Mouse (Mus musculus) adrenal gland, postnatal 25 days (tissue): ENCODE measurements around the gene Htra1. TPM values are rescaled to one million over a fixed set of nuclear protein-coding genes. Genes with fewer than 3 reads are reported as not detected.
A peak's percentile ranks its signal among the peaks of the same experiment; 100 is the strongest.

Source experiments
- DNase-seq: peaks from one replicate; pipeline ENCODE4 v3.0.0; 2021; ENCODE audit warnings: mixed read lengths
- total RNA-seq: library from RNA; stranded (reverse); gene quantifications from 2 replicates; pipeline ENCODE4 v1.2.3, GENCODE M21; 2021

The Htra1 gene
- total RNA-seq, 1 experiment from 2014 or later, result 38.3 TPM

DNA sequence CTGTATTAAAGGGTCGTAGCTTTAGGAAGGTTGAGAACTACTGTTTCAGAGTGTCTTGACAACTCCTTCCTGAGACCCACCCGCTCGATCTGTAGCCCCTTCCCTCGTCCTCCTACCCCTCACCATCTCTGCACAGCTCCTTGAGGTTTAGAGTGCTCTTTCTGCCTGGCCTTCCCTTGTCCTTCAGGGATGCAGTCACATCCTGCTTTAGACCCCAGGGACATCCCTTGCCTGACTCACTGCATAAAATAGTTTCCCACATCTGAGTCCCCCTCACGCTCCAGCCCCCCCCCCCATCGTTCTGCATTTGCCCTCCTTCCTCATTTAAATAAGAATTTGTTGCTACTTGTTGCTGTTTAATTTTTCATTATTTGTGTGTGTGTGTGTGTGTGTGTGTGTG lies 31.0 kb downstream of the Htra1 start:
- no peak for DNase-seq

DNA sequence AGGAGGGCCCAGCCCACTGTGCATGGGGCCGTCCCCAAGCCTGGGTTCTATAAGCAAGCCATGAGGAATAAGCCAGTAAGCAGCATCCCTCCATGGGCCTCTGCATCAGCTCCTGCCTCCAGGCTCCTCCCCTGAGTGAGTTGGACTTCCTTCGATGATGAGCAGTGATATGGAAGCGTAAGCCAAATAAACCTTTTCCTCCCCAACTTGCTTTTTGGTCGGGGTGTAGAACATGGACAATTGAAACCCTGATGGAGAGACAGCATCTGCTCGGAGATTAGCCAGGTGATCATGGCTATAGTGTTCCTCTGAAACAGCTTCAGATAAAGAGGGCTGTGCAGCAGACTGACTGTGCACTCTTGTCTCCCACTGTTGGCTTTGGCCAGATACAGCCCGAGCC lies 32.0 kb downstream of the Htra1 start:
- no peak for DNase-seq

DNA sequence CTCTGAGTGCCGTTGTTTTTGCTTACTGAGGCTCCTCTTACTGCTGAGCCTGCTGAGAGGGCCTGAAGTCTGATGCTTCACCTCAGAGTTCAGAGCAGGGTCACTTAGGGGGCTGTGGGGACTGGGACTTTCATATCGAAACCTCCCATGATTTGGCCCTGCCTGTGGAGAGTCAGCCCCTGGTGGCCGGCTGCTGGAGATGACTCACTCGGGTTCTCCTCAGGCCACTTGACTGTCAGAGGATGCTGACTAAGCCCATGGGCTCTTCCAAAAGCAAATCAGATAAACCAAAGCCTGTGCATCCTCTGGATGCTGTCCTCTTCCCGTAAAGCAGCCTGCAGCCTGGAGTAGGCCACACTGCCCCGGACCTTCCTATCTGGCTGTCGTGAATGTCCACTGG lies 32.6 kb downstream of the Htra1 start:
- peak; percentile 55 for DNase-seq

DNA sequence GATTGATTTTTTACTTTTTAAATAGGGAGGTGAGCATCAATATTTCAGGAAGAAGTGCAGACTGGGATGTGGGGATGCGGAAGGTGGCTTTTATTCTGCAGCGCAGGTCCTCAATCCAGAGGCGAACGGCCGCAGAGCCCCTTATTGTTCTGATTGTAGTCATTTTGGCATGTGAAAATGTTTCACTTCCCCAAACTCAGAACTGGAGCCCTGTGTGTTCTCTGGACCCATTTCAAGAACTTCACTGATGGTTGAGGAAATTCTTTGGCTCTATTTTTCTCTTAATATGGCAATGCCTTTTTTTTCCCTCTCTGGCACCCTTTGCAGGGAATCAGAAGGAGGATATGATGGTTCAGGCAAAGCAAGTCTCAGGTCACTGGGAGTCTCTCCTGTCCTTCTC lies 33.2 kb downstream of the Htra1 start:
- no peak for DNase-seq

DNA sequence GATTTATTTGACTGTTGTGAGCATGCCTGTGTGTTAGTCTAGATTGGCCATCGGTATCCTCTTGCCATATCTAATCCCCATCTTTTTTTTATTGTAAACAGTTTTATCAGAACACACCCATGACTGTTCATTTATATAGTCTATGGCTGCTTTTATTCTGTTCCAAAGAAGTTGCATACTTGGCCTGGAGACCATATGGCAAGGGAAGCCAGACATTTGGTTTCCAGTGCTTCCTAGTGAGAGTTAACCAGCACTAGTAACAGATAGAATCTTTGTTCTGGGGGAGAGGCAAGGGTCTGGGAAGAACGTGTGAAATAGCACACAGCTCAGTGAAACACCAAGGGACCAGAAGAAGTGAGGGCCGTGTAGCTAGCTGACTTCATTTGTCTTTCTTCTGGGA lies 33.6 kb downstream of the Htra1 start:
- no peak for DNase-seq

DNA sequence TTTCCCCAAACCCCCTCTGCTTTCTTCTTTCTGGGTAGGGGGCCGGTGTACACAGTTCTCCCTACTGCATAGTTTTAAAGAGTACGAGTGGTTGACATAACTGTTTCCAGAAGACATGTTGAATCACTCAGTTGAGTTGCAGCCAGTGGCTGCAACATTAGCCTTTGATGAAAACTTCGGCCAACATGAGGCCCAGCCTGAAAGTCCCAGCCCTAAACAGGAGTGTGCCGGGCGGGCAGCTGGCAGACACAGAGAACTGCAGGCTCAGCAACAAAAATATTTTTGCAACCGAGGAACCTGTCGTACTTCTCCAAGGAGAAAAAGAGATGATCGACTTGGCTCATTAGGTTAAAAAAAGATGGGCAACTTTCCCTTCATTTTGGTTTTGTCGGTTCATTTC lies 36.9 kb downstream of the Htra1 start:
- DNase-seq, result no peak

DNA sequence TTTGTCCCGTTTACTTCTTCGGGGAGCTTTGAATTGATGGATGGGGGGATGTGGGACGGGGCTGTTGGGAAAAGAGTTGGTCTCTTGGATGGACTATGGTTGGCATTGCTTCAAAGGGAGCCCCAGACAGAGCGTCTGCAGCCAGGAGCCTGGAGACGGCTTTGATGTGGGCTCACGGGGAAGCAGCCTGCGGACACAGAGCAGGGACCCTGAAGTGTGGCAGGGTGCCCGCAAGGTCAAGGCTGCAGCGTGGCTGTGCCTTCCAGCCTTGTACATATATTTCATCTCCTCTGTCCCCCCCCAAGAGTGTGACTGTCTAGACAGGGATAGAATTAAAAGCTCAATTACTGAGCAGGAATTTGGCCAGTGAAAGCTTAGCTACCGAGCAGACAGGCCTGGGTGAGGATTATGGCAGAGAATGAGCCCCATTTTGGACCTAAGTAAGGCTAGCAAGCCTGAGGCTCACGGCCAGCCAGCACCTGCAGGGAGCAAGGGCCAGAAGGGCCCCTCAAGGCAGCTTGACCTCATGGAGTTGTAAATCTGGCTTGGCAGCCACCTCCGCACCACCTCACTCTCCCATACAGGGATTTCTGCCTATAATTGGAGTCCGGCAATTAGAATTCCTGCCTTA lies 40.5 kb downstream of the Htra1 start:
- peak; percentile 74 for DNase-seq

DNA sequence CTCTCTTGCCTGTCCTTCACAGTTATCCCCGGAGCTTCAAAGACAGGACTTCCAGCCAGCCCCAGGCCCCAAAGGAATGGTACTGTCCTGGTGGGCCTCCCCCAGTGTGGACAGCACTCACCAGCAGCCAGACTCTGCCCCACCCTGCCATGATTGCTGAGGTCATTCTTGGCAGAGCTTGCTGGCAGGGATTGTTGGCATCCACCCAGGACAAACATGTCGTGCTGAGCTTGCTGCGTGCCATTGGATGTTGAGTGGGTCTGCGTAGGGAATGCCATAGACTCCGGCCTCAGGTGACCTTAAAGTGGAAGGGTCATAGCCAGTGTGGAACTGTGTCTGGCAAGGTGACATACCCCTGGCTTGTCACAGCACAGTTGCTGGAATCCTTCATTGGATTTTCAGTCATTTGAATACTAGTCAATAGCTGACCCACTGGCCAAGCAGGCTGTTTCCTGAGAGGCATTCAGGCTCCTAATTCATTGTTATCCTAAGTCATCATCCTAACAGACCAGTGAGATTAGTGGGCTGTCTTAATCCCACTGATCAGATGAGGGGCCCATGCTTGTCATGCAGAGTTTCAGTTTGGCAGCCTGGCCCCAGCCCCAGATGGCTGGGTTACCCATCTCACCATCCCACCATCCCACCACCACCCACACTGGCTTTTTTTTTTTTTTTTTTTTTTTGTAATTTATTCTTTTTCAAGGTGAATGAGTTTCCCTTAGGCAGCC lies 42.0 kb downstream of the Htra1 start:
- DNase-seq, result peak; percentile 83

DNA sequence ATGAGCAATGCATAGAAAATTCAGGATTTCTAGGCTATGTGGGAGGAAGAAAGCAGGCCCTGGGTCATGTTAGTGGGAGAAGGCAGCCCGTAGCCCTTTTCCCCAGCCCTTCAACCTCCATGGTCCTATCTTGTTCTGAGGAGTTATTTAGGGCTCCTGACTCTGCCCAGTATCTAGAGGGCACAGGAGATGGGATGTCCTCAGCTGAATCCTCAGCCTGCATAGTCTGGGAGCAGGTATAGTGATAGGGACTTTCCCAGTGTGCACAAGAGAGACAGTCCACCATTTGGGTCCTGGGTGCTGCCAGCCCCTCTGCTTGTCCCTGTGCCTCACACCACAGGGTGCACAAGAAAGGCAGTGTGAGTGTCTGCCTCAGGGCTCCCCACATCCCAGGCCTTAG lies 42.6 kb downstream of the Htra1 start:
- DNase-seq, result no peak

DNA sequence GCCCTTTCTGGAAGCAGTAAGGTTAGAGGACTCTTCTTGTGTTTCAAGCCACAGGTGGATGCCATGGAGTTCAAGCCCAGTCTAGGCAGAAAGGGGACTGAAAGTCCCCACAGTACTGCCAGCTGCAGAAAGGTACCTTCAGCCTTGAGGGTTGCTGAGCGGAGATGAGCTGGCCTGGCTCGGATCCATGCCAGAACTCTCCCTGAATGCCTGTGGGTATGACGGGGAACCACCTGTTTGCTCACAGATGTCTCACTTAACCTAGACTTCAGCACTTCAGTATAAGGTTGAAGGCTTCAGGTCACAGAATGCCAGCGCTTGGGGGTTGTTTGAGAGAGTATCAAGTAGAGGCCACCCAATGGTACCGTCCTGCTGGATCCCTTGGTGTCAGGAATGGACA lies 44.2 kb downstream of the Htra1 start:
- peak; percentile 74 for DNase-seq

DNA sequence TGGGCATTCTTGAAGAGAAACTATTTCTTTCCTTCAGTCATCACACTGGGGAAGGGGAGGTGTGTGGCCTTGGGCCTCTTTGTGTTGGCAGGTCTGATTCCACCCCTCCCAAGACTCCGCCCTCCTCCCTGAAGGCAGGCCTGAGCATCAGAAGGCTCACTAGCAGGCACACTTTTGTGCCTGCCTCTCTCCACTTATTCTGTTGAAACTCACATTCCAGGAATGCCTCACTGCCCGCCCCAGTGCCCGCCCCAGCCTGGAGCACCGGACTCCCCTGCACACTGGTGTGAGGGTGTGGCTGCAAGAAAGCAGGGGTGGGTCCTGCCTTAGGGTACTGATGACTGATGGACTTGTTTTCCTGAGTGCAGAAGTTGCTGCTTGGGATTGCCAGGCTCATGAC lies 46.5 kb downstream of the Htra1 start:
- no peak for DNase-seq

DNA sequence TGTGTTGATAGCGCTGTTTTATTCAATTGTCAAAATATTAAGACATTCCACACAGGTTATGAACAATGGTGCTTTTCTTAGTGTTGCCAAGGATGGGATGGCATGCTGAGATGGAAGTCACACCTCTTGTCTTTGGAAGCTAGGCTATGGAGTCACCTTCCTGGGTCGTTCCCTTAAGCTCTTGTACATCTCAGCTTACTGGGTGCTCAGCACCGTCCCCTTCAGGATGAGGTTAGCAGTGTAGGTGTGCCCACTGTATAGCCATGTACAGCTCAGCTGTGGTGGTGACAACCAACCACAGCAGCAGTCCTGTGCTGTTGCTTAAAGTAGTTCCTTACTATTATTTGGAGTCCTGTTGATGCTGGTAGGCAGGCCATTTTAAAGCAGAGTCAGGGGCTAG lies 47.0 kb downstream of the Htra1 start:
- no peak for DNase-seq

DNA sequence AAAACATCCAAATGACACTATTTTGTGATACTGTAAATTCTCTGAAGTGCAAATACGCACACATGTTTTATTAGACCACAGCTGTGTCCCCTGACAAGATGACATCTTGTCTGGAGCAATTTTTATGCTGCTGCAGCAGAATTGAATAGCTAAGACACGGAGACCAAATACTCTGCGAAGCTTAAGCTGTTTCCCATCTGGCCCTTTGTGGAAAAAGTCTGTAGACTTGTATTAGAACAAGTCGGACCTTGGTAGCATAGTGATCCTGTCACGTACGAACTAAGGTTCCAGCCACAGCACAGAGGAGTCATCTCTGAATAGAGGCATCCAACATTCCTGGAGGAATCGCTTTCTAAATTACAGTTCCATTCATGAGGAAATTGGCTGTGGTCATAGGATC lies 48.4 kb downstream of the Htra1 start:
- no peak for DNase-seq

DNA sequence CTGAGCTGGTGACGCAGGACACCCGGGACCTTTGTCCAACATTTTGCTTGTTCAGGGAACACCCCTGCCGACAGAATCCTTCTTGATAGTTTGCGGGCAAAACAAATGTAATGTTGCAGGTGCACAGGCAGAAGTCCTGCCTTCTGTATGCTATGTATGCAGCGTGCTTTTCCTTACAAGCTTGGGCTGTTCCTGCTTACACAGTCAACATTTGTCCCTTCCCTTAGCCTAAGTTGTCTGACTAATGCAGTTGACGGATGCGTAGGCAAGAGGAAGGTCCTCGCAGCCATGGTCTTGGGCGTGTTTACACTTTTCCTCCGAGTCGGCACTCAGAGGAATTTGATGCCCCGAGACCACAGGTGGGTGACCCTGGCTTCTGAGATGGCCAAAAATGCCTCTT lies 49.3 kb downstream of the Htra1 start:
- no peak for DNase-seq

DNA sequence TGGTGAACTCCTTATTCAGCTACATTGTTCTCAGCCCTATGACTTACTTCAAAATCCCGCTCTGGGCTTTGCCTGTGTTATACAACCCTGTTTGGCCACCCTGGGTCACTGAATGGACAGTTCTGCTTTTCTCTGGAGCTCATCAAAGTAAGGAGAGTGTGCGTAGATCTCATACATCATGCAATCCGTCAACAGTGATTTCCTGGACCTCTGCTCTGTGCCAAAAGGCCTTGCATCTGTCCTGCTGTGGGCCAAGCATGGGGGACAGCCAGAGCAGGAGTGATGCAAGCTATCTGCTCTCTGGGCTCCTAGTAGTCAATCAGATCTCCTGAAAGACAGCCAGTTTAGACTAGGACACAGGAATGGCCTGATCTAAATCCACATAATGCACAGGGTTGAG lies 49.8 kb downstream of the Htra1 start:
- no peak for DNase-seq

DNA sequence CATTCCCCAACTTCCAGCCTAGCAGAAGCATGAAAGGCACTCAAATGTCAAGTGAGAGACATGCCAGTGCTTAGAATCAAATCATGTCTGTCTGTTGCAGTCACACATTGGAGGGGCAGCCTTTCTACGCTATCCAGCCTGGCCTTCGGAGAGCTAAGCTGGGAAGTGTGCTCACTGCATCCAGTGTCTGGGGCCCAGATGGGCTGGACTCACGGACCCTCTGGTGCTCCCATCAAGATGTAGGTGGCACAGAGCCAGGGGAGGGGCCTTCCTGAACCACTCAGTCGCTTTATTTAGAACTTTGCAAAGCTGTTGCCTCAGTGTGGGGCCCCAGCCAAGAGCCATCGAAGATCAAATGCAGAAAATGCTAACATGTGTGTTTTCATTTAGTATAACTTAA lies 52.2 kb downstream of the Htra1 start:
- DNase-seq, result no peak

DNA sequence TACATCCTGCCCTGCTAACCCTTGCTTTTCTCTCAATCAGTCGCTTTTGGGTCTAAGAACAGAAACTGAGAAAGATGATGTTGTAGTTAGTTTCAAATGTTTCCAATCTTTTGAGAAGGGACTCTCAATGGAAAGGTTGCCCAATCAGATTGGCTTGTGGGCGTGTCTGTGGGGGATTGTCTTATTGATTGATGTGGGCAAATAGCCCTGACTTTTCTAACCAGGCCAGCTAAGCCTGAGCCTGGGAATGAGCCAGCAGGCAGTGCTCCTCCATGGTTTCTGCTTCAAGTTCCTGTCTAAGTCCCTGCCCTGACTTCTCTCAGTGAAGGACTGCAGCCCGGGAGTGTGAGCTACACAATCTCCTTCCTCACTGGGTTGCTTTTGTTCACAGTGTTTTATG lies 53.5 kb downstream of the Htra1 start:
- peak; percentile 34 for DNase-seq

DNA sequence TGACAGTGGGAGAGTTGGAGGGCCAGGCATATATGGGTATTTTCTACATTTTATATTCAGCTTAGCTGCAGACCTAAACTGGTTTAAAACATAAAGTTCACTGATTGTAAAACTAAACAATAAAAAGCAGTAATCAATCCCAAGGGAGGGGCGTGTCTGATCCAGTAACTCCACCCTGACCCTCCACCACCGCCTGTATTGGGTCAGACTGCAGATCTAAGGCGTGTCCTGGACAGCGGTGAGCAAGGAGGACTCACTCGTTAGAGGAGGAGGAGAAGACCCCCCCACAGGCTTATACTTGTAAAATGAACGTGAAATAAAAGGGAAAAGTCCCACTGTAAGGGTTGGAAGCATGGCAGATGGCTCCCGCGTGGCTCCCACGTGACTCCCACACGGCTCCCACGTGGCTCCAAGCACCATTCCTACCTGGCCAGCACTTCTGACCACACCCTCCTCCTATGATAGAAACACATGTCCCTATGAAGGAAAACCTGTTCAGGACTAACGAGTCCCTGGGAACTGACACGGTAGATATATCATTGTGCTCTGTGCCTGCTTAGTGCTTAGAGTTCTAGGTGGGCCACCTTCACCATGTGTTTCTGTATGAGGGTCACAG lies 55.4 kb downstream of the Htra1 start:
- DNase-seq, result no peak

DNA sequence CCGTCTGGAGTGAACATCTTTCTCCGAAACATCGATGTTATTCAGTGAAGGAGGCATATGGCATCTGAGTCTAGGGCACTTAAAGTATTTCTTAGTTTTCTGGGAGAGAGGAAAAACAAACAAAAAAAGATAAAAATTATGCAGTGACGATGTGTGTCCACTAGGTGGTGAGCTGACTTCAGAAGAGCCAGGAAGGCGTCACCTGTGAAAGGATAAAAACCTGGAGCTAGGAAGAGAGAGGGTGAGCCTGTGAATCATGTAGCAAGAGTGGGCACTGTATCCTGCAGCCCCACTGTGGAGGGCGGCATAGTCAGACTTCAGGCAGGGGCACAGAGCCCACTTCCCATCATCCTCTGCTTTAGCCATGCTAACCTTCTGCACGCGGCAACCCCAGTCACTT lies 58.0 kb downstream of the Htra1 start:
- DNase-seq, result no peak

DNA sequence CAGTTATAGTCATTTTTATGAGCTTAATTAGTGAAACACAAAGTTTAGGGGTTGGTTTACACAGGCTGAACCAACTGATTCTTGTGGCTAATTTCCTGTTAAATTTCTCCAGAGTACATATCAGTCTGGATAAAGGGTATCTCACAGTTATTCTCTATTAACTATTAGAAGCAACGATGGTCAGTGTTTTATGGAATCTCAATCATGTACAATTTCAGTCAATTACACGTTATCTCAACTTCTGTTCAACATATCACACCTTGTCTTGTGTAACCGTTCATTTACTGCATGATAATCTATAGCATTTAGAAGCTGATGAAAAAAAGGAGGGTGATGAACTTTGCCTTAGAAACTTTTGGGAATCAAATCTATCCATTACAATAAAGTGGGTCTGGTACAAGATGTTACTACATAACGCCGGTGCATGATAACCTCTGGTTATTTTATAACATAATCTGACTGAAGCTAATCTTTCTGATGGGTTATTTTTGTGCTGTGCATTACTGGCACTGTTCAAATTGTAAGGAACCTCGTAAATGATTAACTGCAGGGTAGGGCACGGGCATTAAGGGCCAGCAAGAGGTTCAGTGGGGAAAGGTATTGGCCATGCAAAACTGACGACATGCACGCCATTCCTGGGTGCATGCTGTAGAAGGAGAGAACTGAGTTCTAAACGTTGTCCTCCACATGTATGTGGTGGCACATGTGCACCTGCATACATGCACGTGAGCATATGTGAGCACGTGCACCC lies 66.2 kb downstream of the Htra1 start:
- no peak for DNase-seq

DNA sequence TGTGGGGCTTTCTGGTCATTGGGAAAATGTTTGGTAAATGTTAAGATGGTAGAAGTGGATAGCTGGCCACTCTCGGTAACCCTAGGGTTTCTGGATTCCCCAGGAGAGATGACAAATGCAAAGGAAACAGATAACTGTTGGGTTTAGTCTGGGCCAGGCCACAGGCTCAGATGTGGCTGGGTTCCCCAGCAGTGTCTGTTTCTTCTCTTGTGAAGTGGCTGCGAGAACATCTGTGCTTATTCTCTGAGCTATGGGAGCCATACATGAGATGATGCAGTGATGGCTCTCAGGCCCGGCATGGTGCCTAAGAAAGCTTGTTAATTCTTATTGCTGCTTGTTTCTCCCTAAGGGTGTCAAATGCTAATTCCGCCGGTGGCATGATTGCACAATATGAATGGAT lies 68.2 kb downstream of the Htra1 start:
- DNase-seq, result no peak

DNA sequence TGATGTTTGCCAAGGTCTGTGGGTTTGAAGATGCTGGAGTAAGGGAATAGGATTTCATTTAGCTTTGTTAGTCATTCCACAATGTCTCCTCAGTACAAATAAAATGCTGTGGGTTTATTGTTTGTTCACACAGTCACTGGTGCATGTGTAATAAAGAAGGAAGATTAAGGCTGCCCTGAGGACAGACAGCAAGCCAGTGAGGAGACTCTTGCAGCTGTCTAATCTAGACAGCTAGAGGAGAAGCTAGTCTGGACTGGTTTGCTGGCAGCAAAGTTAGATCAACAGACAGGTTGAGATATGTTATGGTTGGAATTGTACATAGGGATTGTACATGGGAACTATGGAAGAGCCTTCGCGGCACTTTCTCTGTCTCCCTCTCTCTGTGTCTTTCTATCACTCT lies 71.3 kb downstream of the Htra1 start:
- DNase-seq, result no peak

DNA sequence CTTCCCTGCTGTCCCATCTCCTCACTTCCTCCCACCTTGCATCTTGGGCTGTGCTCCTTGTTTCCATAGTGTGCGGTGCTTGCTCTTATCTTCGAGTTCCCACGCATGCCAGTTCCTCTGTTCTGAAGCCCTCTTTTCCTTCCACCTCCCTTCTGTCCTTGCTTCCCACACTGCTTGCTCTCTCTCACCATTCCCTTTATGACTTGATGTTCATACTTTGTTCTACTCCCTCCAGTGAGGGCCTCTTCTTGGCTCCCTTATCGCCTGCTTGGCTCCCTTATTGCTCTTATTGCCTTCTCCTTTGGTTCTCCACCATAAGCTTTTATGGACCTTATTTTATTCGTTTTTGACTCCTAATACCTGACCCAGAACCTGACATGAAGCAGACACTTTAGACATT lies 73.3 kb downstream of the Htra1 start:
- DNase-seq, result no peak
